Mouse (Mus musculus): ENCODE data around the gene Pth1r. TPM values are rescaled to one million over a fixed set of nuclear protein-coding genes. Genes with fewer than 3 reads are reported as not detected.
"Not testable (repeated sequence)": the region's sequence is repeated elsewhere in the genome, so short reads cannot be mapped to it uniquely, and the experiment has no call there.

Gene Pth1r
- total and polyA plus RNA-seq, 3 experiments = 0.15 to 0.77 TPM; not detected in 1

- Histone ChIP-seq H3K27ac (ENCODE audit: control insufficient read depth, low read depth, low read length) (no peak overlapping the region), H3K36me3 (ENCODE audit: control insufficient read depth in 1 of 2, insufficient read depth in 2 of 2, low read length in 2 of 2) (peaks cover 0 to 12% of the 10 kb centered on the region in 2 experiments; a peak in 2 of 4 replicates), H3K79me2 (ENCODE audit: control insufficient read depth, insufficient read depth, low read length, poor library complexity) (peaks cover 8% of the 10 kb centered on the region), H3K27me3 (ENCODE audit: control insufficient read depth in 1 of 2, insufficient read depth in 2 of 2, low read length in 2 of 2) (no peaks in the 10 kb centered on the region), H3K9ac (ENCODE audit: control insufficient read depth, low read depth, low read length, poor library complexity, severe bottlenecking) (no peak overlapping the region), H3K9me3 (replicated peaks; ENCODE audit: insufficient read depth, low read length) (no peaks in the 10 kb centered on the region), H3K4me3 (ENCODE audit: control insufficient read depth in 1 of 2, insufficient read depth in 1 of 2, low read depth in 2 of 2, low read length in 2 of 2) (no peak overlapping the region), H3K4me1 (ENCODE audit: control insufficient read depth in 1 of 2, insufficient read depth in 2 of 2, low read length in 2 of 2) (peaks cover 0 to 20% of the 10 kb centered on the region in 2 experiments; a peak in 2 of 4 replicates)
- no peak for DNase-seq (ENCODE audit: low read depth, low spot score)
- TF ChIP-seq SIN3A (IDR thresholded peaks at IDR 0.05; ENCODE audit: low read length) (no peak), CTCF (IDR thresholded peaks at IDR 0.05 in 2 of 3, conservative IDR thresholded peaks at IDR 0.05 in 1 of 3; ENCODE audit: control insufficient read depth in 1 of 3, insufficient read depth in 1 of 3, low read depth in 2 of 3, low read length in 3 of 3, poor library complexity in 1 of 3, severe bottlenecking in 1 of 3) (no peak), MAZ (IDR thresholded peaks at IDR 0.05; ENCODE audit: low read depth, low read length) (no peak), ZKSCAN1 (IDR thresholded peaks at IDR 0.05; ENCODE audit: low read depth, low read length) (no peak), NELFE (IDR thresholded peaks at IDR 0.05; ENCODE audit: low read depth, low read length) (no peak), MAX (IDR thresholded peaks at IDR 0.05; ENCODE audit: low read length) (no peak), RCOR1 (IDR thresholded peaks at IDR 0.05; ENCODE audit: low read depth, low read length) (no peak), ELF1 (IDR thresholded peaks at IDR 0.05; ENCODE audit: low read depth, low read length) (no peak), SMC3 (IDR thresholded peaks at IDR 0.05; ENCODE audit: low read depth, low read length) (no peak), USF2 (IDR thresholded peaks at IDR 0.05; ENCODE audit: borderline replicate concordance in 1 of 2, insufficient read depth in 1 of 2, low read depth in 1 of 2, low read length in 2 of 2) (no peak), MXI1 (IDR thresholded peaks at IDR 0.05; ENCODE audit: low read depth, low read length) (no peak), UBTF (IDR thresholded peaks at IDR 0.05; ENCODE audit: borderline replicate concordance, insufficient read depth, low read depth, low read length) (no peak), NRF1 (IDR thresholded peaks at IDR 0.05; ENCODE audit: insufficient read depth, low read depth, low read length, poor library complexity, severe bottlenecking) (no peak), MYC (IDR thresholded peaks at IDR 0.05; ENCODE audit: low read depth, low read length) (no peak), E2F4 (IDR thresholded peaks at IDR 0.05; ENCODE audit: borderline replicate concordance, low read depth, low read length) (no peak), POLR2A (IDR thresholded peaks at IDR 0.05; ENCODE audit: control insufficient read depth in 1 of 2, insufficient read depth in 1 of 2, low read depth in 1 of 2, low read length in 2 of 2, poor library complexity in 1 of 2) (no peak), GABPA (IDR thresholded peaks at IDR 0.05; ENCODE audit: low read depth, low read length) (no peak), RAD21 (IDR thresholded peaks at IDR 0.05; ENCODE audit: low read depth, low read length) (no peak), CHD1 (IDR thresholded peaks at IDR 0.05; ENCODE audit: low read depth, low read length) (no peak), CHD2 (IDR thresholded peaks at IDR 0.05; ENCODE audit: low read length) (no peak)
Observed at GRCm38 (mm10) chr9:110683574-110684099, 63.3 kb downstream of the Pth1r start.

- peak; percentile 60; the same call in 1 of the 2 replicates for TF ChIP-seq ZNF384 (IDR thresholded peaks at IDR 0.05; ENCODE audit: low read depth, low read length)
- not testable (repeated sequence) for H3K4me3 ChIP-seq (ENCODE audit: control insufficient read depth in 1 of 2, insufficient read depth in 1 of 2, low read depth in 2 of 2, low read length in 2 of 2); H3K9me3 ChIP-seq (replicated peaks; ENCODE audit: insufficient read depth, low read length); H3K27ac ChIP-seq (ENCODE audit: control insufficient read depth, low read depth, low read length); H3K27me3 ChIP-seq (ENCODE audit: control insufficient read depth in 1 of 2, insufficient read depth in 2 of 2, low read length in 2 of 2); DNase-seq (ENCODE audit: low read depth, low spot score); H3K79me2 ChIP-seq (ENCODE audit: control insufficient read depth, insufficient read depth, low read length, poor library complexity); H3K9ac ChIP-seq (ENCODE audit: control insufficient read depth, low read depth, low read length, poor library complexity, severe bottlenecking)
- Histone ChIP-seq H3K36me3 (ENCODE audit: control insufficient read depth in 1 of 2, insufficient read depth in 2 of 2, low read length in 2 of 2) (peaks cover 0 to 12% of the 10 kb centered on the region in 2 experiments; a peak in 2 of 4 replicates), H3K4me1 (ENCODE audit: control insufficient read depth in 1 of 2, insufficient read depth in 2 of 2, low read length in 2 of 2) (peaks cover 0 to 20% of the 10 kb centered on the region in 2 experiments; a peak in 2 of 4 replicates)
Observed at GRCm38 (mm10) chr9:110682697-110683096, 64.2 kb downstream of the Pth1r start.
